Mouse (Mus musculus) midbrain, embryonic 16.5 days (tissue): ENCODE results near the gene Ikzf3. TPM values are rescaled to one million over a fixed set of nuclear protein-coding genes. Genes with fewer than 3 reads are reported as not detected.

Experiments used
- ATAC-seq: fragments of 200-750 bp; cut with Nextera tagmentation; 2 replicates; pipeline ENCODE4 v1.8.0; 2017; ENCODE audit warnings: moderate TSS enrichment
- H3K27ac ChIP-seq: fragments of 300-500 bp; sonication (generic); 2 replicates; pipeline ENCODE4 v1.5.1; 2014; ENCODE audit warnings: mild to moderate bottlenecking, low read length, mixed read lengths
- H3K27me3 ChIP-seq: fragments of 300-500 bp; sonication (generic); 2 replicates; pipeline ENCODE4 v1.6.1; 2014; ENCODE audit warnings: low read depth, low read length, mixed read lengths; ENCODE audit not compliant: control insufficient read depth, insufficient read depth
- H3K36me3 ChIP-seq: fragments of 300-500 bp; sonication (generic); 2 replicates; pipeline ENCODE4 v1.6.1; 2014; ENCODE audit warnings: mild to moderate bottlenecking, low read length, moderate library complexity, mixed read lengths; ENCODE audit not compliant: control insufficient read depth, insufficient read depth
- H3K4me1 ChIP-seq: fragments of 300-500 bp; sonication (generic); 2 replicates; pipeline ENCODE4 v1.6.1; 2014; ENCODE audit warnings: mild to moderate bottlenecking, low read length, mixed read lengths; ENCODE audit not compliant: control insufficient read depth, insufficient read depth
- H3K4me2 ChIP-seq: fragments of 300-500 bp; sonication (generic); 2 replicates; pipeline ENCODE4 v1.6.1; 2014; ENCODE audit warnings: mild to moderate bottlenecking, low read length, mixed read lengths
- H3K4me3 ChIP-seq: fragments of 300-500 bp; sonication (generic); 2 replicates; pipeline ENCODE4 v1.5.1; 2014; ENCODE audit warnings: low read depth, mild to moderate bottlenecking, low read length, moderate library complexity, mixed read lengths
- H3K9ac ChIP-seq: fragments of 300-500 bp; sonication (generic); 2 replicates; pipeline ENCODE4 v1.6.1; 2014; ENCODE audit warnings: low read depth, low read length, mixed read lengths
- H3K9me3 ChIP-seq: fragments of 300-500 bp; sonication (generic); replicated peaks from 2 replicates; pipeline ENCODE4 v1.6.1; 2014; ENCODE audit warnings: mild to moderate bottlenecking, low read length, mixed read lengths; ENCODE audit not compliant: control insufficient read depth, poor library complexity, severe bottlenecking
- WGBS: fragments of 180-500 bp; shearing (Covaris S2); extraction: QIAGEN DNeasy Blood & Tissue Kit; methylation state at CpG from one replicate; pipeline ENCODE4 v1.1.7; 2014; 5-methylcytosine and 5-hydroxymethylcytosine counted together
- polyA plus RNA-seq: library from polyadenylated mRNA; unstranded; fragments of >200 nt; fragmentation: Nextera tagmentation; extraction: Ambion mirVana; gene quantifications from 2 replicates; pipeline ENCODE4 v1.2.1, GENCODE M21; 2015

Ikzf3 gene
- polyA plus RNA-seq, 1 experiment from 2014 or later = not detected

DNA sequence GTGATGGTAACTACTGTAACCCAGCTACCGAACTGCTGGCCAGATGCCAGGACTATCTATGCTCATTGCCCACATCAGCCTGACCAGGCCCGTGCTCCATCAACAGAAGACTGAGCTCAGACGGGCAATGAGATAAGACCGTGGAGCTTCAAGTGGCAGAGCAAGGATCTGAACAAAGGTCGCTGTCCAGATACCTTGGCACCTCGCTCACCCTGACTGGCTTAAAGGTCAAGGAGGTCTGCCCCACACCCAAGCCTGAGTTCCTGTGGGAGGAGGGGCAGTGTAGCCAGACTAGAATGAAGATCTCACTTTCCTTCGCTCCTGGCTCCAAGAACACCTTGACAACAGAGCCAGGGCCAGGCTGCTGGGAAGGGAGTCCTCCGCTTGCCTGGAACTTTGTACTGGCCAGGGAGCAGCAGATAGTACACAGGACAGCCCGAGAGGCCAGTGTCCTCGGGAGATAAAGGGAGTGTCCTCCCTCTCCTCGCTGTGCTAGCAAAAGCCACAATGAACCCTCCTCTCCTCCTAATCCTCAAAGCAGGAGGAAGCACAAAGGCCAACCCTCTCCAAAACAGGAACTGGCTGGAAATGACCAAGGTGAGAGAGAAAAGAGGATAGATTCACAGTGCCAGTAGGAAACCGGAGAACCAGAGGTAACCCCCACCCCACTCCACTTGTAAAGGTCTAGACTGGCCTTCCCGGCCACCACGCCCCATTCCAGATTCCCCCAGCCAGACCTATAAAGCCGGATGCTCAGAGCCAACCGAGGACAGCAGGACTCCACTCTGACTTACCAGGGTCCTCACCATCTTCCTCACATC, 34.7 kb upstream of the Ikzf3 start:
- Histone ChIP-seq H3K27ac (no peak overlapping the region), H3K4me3 (no peak overlapping the region), H3K9ac (no peak overlapping the region), H3K27me3 (no peaks in the 10 kb centered on the region), H3K9me3 (no peaks in the 10 kb centered on the region), H3K36me3 (peaks cover 10% of the 10 kb centered on the region), H3K4me1 (peaks cover 7% of the 10 kb centered on the region), H3K4me2 (no peak overlapping the region)
- no peak for ATAC-seq
- WGBS = 66% methylated on average over 16 of the region's 16 CpGs

DNA sequence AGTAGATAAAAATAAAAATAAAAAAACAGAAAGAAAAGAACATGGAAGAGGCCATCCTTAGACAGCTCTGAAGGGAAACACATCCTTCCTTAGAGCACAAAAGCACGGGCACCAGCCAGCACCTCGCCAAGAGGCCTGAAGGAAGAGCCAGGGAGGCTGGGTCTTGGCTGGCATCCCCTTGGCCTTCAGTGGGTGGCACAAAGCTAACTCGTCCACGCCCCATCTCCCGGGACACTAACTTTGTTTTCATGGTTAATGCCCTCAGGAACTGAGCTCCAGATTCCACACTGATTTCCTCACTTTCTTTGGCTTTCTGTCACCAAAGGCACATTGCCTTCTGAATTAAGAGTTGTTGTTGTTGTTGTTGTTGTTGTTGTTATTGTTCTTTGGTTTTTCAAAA, 31.9 kb upstream of the Ikzf3 start:
- no peak overlapping the region for H3K9ac ChIP-seq
- ATAC-seq = no peak
- H3K36me3 ChIP-seq = peaks cover 9% of the 10 kb centered on the region
- no peak overlapping the region for H3K27ac ChIP-seq
- H3K27me3 ChIP-seq = no peaks in the 10 kb centered on the region
- WGBS = 89% methylated on average over 5 of the region's 5 CpGs
- H3K9me3 ChIP-seq = no peaks in the 10 kb centered on the region
- no peak overlapping the region for H3K4me3 ChIP-seq
- H3K4me1 ChIP-seq = no peaks in the 10 kb centered on the region
- H3K4me2 ChIP-seq = no peak overlapping the region

DNA sequence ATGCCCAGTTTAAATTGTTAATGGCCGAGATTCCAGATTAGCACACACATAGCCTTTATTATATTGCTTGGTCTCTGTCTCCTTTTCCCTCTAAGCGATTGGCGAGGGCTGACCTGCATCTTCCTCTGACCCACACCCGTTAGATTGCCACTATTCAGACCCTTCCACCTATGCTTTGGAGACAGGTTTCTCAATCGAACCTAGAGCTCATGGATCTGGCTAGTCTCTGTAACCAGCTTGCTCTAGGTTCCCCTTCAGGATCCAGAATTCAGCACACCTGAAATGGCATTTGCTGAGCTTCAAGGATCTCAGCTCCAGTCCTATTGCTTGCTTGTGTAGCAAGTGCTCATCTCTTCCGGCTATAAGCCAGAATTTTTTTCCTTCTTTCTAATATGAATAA, 23.6 kb upstream of the Ikzf3 start:
- no peak overlapping the region for H3K4me3 ChIP-seq
- no peaks in the 10 kb centered on the region for H3K36me3 ChIP-seq
- no peak overlapping the region for H3K9ac ChIP-seq
- no peaks in the 10 kb centered on the region for H3K4me1 ChIP-seq
- H3K9me3 ChIP-seq = no peaks in the 10 kb centered on the region
- ATAC-seq = no peak
- no peak overlapping the region for H3K4me2 ChIP-seq
- WGBS = 83% methylated on average over 6 of the region's 6 CpGs
- H3K27me3 ChIP-seq = no peaks in the 10 kb centered on the region
- no peak overlapping the region for H3K27ac ChIP-seq

DNA sequence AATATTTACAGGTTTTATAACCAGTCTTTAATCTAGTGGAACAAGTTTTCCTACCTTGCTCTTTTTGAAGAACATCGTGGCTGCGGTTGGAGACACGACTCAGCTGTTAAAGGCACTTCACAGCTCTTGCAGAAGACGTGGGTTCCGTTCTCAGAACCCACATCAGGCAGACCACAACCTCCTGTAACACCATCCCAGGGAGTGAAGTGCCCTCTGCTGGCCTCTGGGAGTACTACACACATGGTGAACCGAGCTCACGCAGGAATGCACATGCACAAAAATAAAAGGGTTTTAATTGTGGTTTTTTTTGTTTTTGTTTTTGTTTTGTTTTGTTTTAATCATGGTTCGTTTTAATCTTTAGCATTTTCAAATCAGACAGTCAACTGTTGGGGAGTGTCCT, 22.5 kb upstream of the Ikzf3 start:
- no peaks in the 10 kb centered on the region for H3K9me3 ChIP-seq
- no peaks in the 10 kb centered on the region for H3K27me3 ChIP-seq
- no peak overlapping the region for H3K4me3 ChIP-seq
- no peak overlapping the region for H3K27ac ChIP-seq
- H3K36me3 ChIP-seq = no peaks in the 10 kb centered on the region
- no peak overlapping the region for H3K9ac ChIP-seq
- H3K4me2 ChIP-seq = no peak overlapping the region
- no peaks in the 10 kb centered on the region for H3K4me1 ChIP-seq
- ATAC-seq = no peak
- WGBS = 87% methylated on average over 8 of the region's 8 CpGs

DNA sequence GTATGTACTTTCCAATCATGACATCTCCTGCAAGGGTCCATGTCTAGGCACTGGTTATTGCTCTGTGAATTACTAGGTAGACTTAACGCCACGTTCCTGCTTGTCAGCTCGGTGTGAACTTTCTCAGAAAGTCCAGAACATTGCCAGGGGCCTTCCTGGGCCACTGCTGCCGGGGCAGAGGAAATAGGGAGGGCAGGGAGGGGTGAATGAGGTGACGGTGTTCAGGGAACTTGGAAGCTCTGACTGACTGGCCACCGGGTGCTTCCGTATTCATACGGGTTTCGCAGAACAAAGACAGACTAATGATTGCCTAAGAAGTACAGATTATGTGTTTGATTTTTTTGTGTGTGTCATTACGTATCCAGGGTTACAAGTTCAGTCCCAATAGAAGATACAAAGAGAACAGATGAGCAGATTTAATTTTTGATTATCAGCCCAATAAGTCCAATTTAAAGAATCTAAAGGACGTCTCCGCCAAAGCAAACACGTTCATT, 18.1 kb upstream of the Ikzf3 start:
- ATAC-seq = no peak
- 68% methylated on average over 13 of the region's 13 CpGs for WGBS

DNA sequence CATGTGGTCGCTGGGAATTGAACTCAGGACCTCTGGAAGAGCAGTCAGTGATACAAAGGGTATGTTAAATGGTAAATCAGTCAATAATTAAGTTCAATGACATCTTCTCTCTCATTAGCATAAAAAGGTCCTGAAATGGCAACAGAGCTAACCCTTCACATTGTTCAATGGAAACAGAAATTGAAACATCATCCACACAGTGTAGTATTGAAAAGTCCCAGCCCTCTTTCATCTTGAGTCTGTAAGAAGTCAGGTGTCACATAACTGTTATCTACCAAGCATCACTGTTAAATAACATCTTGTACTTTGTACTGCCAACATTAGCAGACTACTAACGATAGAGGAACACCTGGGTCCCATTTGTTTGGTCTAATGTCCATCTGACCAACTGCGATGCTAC, 17.2 kb upstream of the Ikzf3 start:
- H3K36me3 ChIP-seq = no peaks in the 10 kb centered on the region
- ATAC-seq = no peak
- no peaks in the 10 kb centered on the region for H3K27me3 ChIP-seq
- H3K4me1 ChIP-seq = no peaks in the 10 kb centered on the region
- no peak overlapping the region for H3K27ac ChIP-seq
- no peaks in the 10 kb centered on the region for H3K9me3 ChIP-seq
- no peak overlapping the region for H3K9ac ChIP-seq
- H3K4me2 ChIP-seq = no peak overlapping the region
- H3K4me3 ChIP-seq = no peak overlapping the region
- WGBS = 87% methylated on average over 3 of the region's 3 CpGs

More for the DNA sequence above, 18.1 kb upstream of the Ikzf3 start:
- Histone ChIP-seq H3K27me3 (no peaks in the 10 kb centered on the region), H3K4me1 (no peaks in the 10 kb centered on the region), H3K4me3 (no peak overlapping the region), H3K9ac (no peak overlapping the region), H3K27ac (no peak overlapping the region), H3K9me3 (no peaks in the 10 kb centered on the region), H3K36me3 (no peaks in the 10 kb centered on the region), H3K4me2 (no peak overlapping the region)

DNA sequence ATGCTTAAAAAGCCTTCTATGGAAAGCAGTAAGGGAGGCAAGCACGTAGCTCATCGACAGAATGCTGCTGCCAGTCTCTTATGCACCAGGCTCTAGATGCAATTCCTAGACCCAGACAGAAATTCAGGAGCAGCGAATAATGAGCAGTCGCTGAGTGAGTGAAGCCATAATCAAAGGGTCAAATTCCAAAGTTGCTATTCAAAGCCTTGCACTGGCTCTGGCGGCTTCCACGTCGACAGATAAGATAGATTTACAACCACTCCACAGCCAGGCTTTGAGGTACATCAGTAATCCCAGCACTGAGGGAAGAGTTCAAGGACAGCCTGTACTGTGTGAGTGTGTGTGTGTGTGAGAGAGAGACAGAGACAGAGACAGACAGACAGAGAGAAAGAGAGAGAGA, 15.1 kb upstream of the Ikzf3 start:
- no peak overlapping the region for H3K27ac ChIP-seq
- H3K36me3 ChIP-seq = no peaks in the 10 kb centered on the region
- H3K27me3 ChIP-seq = no peaks in the 10 kb centered on the region
- H3K4me3 ChIP-seq = no peak overlapping the region
- no peak overlapping the region for H3K4me2 ChIP-seq
- no peaks in the 10 kb centered on the region for H3K9me3 ChIP-seq
- H3K4me1 ChIP-seq = no peaks in the 10 kb centered on the region
- ATAC-seq = no peak
- 37% methylated on average over 7 of the region's 7 CpGs for WGBS
- H3K9ac ChIP-seq = no peak overlapping the region

DNA sequence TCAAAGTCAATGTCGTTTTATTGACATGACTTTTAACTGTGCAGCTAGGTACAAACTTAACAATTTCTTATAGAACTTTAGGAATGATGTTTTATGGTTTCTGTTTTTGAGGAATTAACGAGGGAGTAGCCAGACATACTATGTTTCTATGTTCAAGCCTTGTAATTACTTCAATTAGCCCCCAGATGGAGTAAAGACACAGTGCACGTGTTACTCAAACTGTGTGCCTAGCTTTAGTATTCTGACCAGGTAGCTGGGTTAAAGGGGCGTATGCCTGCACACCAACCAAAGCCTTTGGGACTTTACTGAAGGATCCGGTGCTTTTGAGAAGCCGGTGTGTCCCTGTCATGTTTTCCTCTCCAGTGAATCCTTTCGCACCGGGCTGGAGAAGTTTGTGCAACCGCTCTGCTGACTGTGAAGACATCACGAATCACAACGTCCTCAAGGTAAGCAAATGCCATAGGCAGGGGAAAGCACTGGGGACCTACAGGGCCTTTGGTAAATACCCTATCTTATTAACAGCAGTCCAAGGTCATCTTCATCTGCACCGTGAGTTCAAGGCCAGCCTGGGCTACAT, 9.4 kb upstream of the Ikzf3 start:
- no peak for ATAC-seq
- Histone ChIP-seq H3K36me3 (no peaks in the 10 kb centered on the region), H3K27ac (no peak overlapping the region), H3K4me2 (no peak overlapping the region), H3K4me3 (no peak overlapping the region), H3K9ac (no peak overlapping the region), H3K4me1 (peaks cover 8% of the 10 kb centered on the region), H3K27me3 (peaks cover 2% of the 10 kb centered on the region), H3K9me3 (no peaks in the 10 kb centered on the region)
- 61% methylated on average over 12 of the region's 12 CpGs for WGBS

DNA sequence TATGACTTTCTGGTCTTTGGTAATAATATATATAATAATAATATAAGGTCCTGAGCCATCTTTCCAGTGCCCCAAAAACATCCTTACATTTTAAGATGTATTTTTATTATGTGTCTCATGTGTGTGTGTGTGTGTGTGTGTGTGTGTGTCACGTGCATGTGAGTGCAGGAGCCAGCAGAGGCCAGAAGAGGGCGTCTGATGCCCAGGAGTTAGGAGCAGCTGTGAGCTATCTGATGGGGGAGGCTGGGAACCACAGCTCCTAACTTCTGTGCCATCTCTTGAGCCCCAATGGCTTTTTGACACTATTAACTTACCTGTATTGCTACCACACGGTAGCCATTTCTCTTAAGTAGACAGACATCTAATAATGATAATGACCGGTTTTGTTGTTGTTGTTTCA, 8.1 kb upstream of the Ikzf3 start:
- Histone ChIP-seq H3K27ac (no peak overlapping the region), H3K9ac (no peak overlapping the region), H3K36me3 (no peaks in the 10 kb centered on the region), H3K9me3 (no peaks in the 10 kb centered on the region), H3K4me1 (peaks cover 8% of the 10 kb centered on the region), H3K4me2 (no peak overlapping the region), H3K27me3 (peaks cover 13% of the 10 kb centered on the region), H3K4me3 (no peak overlapping the region)
- ATAC-seq = no peak
- WGBS = 87% methylated on average over 4 of the region's 4 CpGs
